Mouse (Mus musculus) ovary, postnatal 10 days (tissue): ENCODE data around the gene Fkbp6.
A peak's percentile ranks its signal among the peaks of the same experiment; 100 is the strongest.
"Not testable (repeated sequence)": the region's sequence is repeated elsewhere in the genome, so short reads cannot be mapped to it uniquely, and the experiment has no call there.

Experiments used
- DNase-seq: peaks from one replicate; pipeline ENCODE4 v3.0.0; 2022; ENCODE audit warnings: low spot score

Gene Fkbp6

GRCm38 (mm10) chr5:135349862-135350261 lies at the start of gene Fkbp6:
TSS of gene Fkbp6 (minus strand) at chr5:135350044.
- no peak for DNase-seq

GRCm38 (mm10) chr5:135399382-135399781 lies 49.5 kb upstream of the Fkbp6 start:
- no peak for DNase-seq

GRCm38 (mm10) chr5:135395826-135396225 lies 46.0 kb upstream of the Fkbp6 start:
- DNase-seq: no peak

- peak; percentile 62 for DNase-seq
These were observed 44.4 kb upstream of the Fkbp6 start, which contains the start of gene Pom121 for GRCm38 (mm10) chr5:135394004-135394823. TSS of gene Pom121 (minus strand) at chr5:135394546.

- no peak for DNase-seq
These were observed 33.9 kb upstream of the Fkbp6 start for GRCm38 (mm10) chr5:135383771-135384170.

GRCm38 (mm10) chr5:135382746-135383145 lies 32.9 kb upstream of the Fkbp6 start:
- no peak for DNase-seq

- no peak for DNase-seq
These were observed 31.6 kb upstream of the Fkbp6 start for GRCm38 (mm10) chr5:135381356-135381925.

GRCm38 (mm10) chr5:135380681-135381080 lies 30.8 kb upstream of the Fkbp6 start:
- no peak for DNase-seq

GRCm38 (mm10) chr5:135376341-135376740 lies 26.5 kb upstream of the Fkbp6 start:
- no peak for DNase-seq

GRCm38 (mm10) chr5:135375167-135375566 lies 25.3 kb upstream of the Fkbp6 start:
- no peak for DNase-seq

- DNase-seq: no peak
These were observed 23.8 kb upstream of the Fkbp6 start for GRCm38 (mm10) chr5:135373601-135374000.

GRCm38 (mm10) chr5:135371195-135371594 lies 21.4 kb upstream of the Fkbp6 start:
- no peak for DNase-seq

- DNase-seq: peak; percentile 86
These were observed 20.2 kb upstream of the Fkbp6 start, which contains the start of gene Nsun5 for GRCm38 (mm10) chr5:135369787-135370654. TSS of gene Nsun5 (plus strand) at chr5:135369953.

GRCm38 (mm10) chr5:135369196-135369595 lies 19.4 kb upstream of the Fkbp6 start:
- DNase-seq: not testable (repeated sequence)

- DNase-seq: no peak
These were observed 18.5 kb upstream of the Fkbp6 start for GRCm38 (mm10) chr5:135368312-135368711.

- DNase-seq: no peak
These were observed 18.0 kb upstream of the Fkbp6 start for GRCm38 (mm10) chr5:135367841-135368240.

GRCm38 (mm10) chr5:135363540-135363939 lies 13.7 kb upstream of the Fkbp6 start:
- DNase-seq: no peak

- DNase-seq: no peak
These were observed 12.7 kb upstream of the Fkbp6 start for GRCm38 (mm10) chr5:135362572-135362971.

- no peak for DNase-seq
These were observed 9.9 kb upstream of the Fkbp6 start for GRCm38 (mm10) chr5:135359772-135360171.

- no peak for DNase-seq
These were observed 7.7 kb upstream of the Fkbp6 start for GRCm38 (mm10) chr5:135357556-135357955.

GRCm38 (mm10) chr5:135356090-135356489 lies 6.2 kb upstream of the Fkbp6 start:
- no peak for DNase-seq

- DNase-seq: no peak
These were observed 3.7 kb upstream of the Fkbp6 start for GRCm38 (mm10) chr5:135353564-135353963.
